ENCODE assay signal across 16 mouse cellular contexts in genomic region chr9:53066428-53066827, GRCm38 (mm10).
DNase-seq lines count a peak whose midpoint lies in the region; ATAC-seq and TF ChIP-seq lines count a peak whose summit lies in the region.
"Had no signal": no experiment of that assay in that cellular context is flagged by ENCODE, and none has a peak within 500 bp of the region (broad histone marks: within the 10 kb centered on the region; RNA-seq: fewer than 3 reads in every experiment).

No protein-coding gene starts in this region.

- H3K9me3 ChIP-seq in heart, embryonic 11.5 days (replicated peaks; ENCODE audit: control insufficient read depth, low read length): no peaks in the 10 kb centered on the region
- H3K9me3 ChIP-seq in lung, postnatal 0 days (ENCODE audit: low read length): no peaks in the 10 kb centered on the region
- 0 out of 2 replicates have a peak, but pooled peaks cover 4% of the 10 kb centered on the region for H3K9me3 ChIP-seq in limb, embryonic 13.5 days
- no peaks in the 10 kb centered on the region for H3K9me3 ChIP-seq in midbrain, embryonic 13.5 days
- H3K9me3 ChIP-seq: forebrain, embryonic 15.5 days; hindbrain, embryonic 15.5 days; liver, embryonic 12.5 days; stomach, embryonic 15.5 days had no signal

- no peak overlapping the region for H3K4me2 ChIP-seq in heart, embryonic 11.5 days
- H3K4me2 ChIP-seq in lung, postnatal 0 days (replicated peaks; ENCODE audit: low read depth, low read length): no peak overlapping the region
- no peak overlapping the region for H3K4me2 ChIP-seq in limb, embryonic 13.5 days (replicated peaks)
- no peak overlapping the region for H3K4me2 ChIP-seq in midbrain, embryonic 13.5 days (replicated peaks)
- H3K4me2 ChIP-seq: forebrain, embryonic 15.5 days; hindbrain, embryonic 15.5 days; liver, embryonic 12.5 days; midbrain, embryonic 11.5 days; stomach, embryonic 15.5 days had no signal

- H3K27me3 ChIP-seq in heart, adult 2 months (ENCODE audit: control insufficient read depth, insufficient read depth, low read length): no peaks in the 10 kb centered on the region
- no peaks in the 10 kb centered on the region for H3K27me3 ChIP-seq in heart, embryonic 11.5 days (ENCODE audit: control insufficient read depth, insufficient read depth, low read length)
- no peaks in the 10 kb centered on the region for H3K27me3 ChIP-seq in lung, postnatal 0 days (replicated peaks; ENCODE audit: insufficient read depth, low read length)
- no peaks in the 10 kb centered on the region for H3K27me3 ChIP-seq in limb, embryonic 13.5 days
- no peaks in the 10 kb centered on the region; the same call in 1 of the 2 replicates for H3K27me3 ChIP-seq in midbrain, embryonic 13.5 days
- H3K27me3 ChIP-seq: forebrain, embryonic 15.5 days; hindbrain, embryonic 15.5 days; liver, embryonic 12.5 days; stomach, embryonic 15.5 days had no signal

- no peaks in the 10 kb centered on the region for H3K79me2 ChIP-seq in heart, adult 2 months (replicated peaks; ENCODE audit: control insufficient read depth, insufficient read depth, low read length)

- peaks cover 10% of the 10 kb centered on the region for H3K36me3 ChIP-seq in heart, adult 2 months (ENCODE audit: control insufficient read depth, insufficient read depth, low read length)
- no peaks in the 10 kb centered on the region for H3K36me3 ChIP-seq in heart, embryonic 11.5 days (ENCODE audit: control insufficient read depth, insufficient read depth, low read length)
- no peaks in the 10 kb centered on the region for H3K36me3 ChIP-seq in lung, postnatal 0 days (ENCODE audit: insufficient read depth, low read length)
- no peaks in the 10 kb centered on the region for H3K36me3 ChIP-seq in limb, embryonic 13.5 days
- H3K36me3 ChIP-seq in midbrain, embryonic 13.5 days: no peaks in the 10 kb centered on the region
- H3K36me3 ChIP-seq: forebrain, embryonic 15.5 days; hindbrain, embryonic 15.5 days; liver, embryonic 12.5 days; stomach, embryonic 15.5 days had no signal

- DNase-seq in heart, adult 2 months: peak in 1 of 2 experiments; percentile 35
- DNase-seq in lung, postnatal 0 days (ENCODE audit: low spot score): peak; percentile 6
- no peak for DNase-seq in lung, postnatal 10 days
- DNase-seq in right cerebral cortex, postnatal 36 days (ENCODE audit: low spot score in 2 of 2): no peak
- DNase-seq: cerebellum, adult 11-12 months; kidney, postnatal 10 days; lung, postnatal 14 days; right cerebral cortex, postnatal 25 days had no signal

- peaks cover 6% of the 10 kb centered on the region for H3K4me1 ChIP-seq in heart, adult 2 months (ENCODE audit: control insufficient read depth, insufficient read depth, low read length)
- no peaks in the 10 kb centered on the region for H3K4me1 ChIP-seq in heart, embryonic 11.5 days (ENCODE audit: control insufficient read depth, insufficient read depth, low read length)
- no peaks in the 10 kb centered on the region for H3K4me1 ChIP-seq in lung, postnatal 0 days (ENCODE audit: insufficient read depth, low read depth, low read length)
- H3K4me1 ChIP-seq in limb, embryonic 13.5 days: peaks cover 18% of the 10 kb centered on the region; the same call in 1 of the 2 replicates
- no peaks in the 10 kb centered on the region for H3K4me1 ChIP-seq in midbrain, embryonic 13.5 days (replicated peaks)
- H3K4me1 ChIP-seq: forebrain, embryonic 15.5 days; liver, embryonic 12.5 days; stomach, embryonic 15.5 days had no signal

- TF ChIP-seq CTCF in heart, adult 2 months (IDR thresholded peaks at IDR 0.05): no peak
- TF ChIP-seq CTCF in lung, postnatal 0 days (IDR thresholded peaks at IDR 0.05): no peak

- TF ChIP-seq EP300 in heart, adult 2 months (IDR thresholded peaks at IDR 0.05; ENCODE audit: insufficient read depth, low read depth, low read length): no peak
- no peak for TF ChIP-seq EP300 in lung, postnatal 0 days (IDR thresholded peaks at IDR 0.05)

- no peak overlapping the region for H3K9ac ChIP-seq in heart, adult 2 months (ENCODE audit: low read depth, low read length)
- H3K9ac ChIP-seq in heart, embryonic 11.5 days (ENCODE audit: low read depth, low read length): no peak overlapping the region
- H3K9ac ChIP-seq in lung, postnatal 0 days (replicated peaks; ENCODE audit: low read depth): no peak overlapping the region
- no peak overlapping the region for H3K9ac ChIP-seq in limb, embryonic 13.5 days
- no peak overlapping the region for H3K9ac ChIP-seq in midbrain, embryonic 13.5 days (replicated peaks)
- H3K9ac ChIP-seq: forebrain, embryonic 15.5 days; hindbrain, embryonic 15.5 days; liver, embryonic 12.5 days; stomach, embryonic 15.5 days had no signal

- no peak for ATAC-seq in heart, embryonic 11.5 days (replicated peaks; ENCODE audit: insufficient number of reproducible peaks, low FRiP score, low TSS enrichment)
- ATAC-seq in lung, postnatal 0 days: no peak
- ATAC-seq in limb, embryonic 13.5 days (ENCODE audit: low FRiP score, low read depth): peak; percentile 66
- no peak for ATAC-seq in midbrain, embryonic 13.5 days
- ATAC-seq: forebrain, embryonic 15.5 days; liver, embryonic 12.5 days had no signal

- H3K4me3 ChIP-seq in heart, adult 2 months: no peak overlapping the region
- H3K4me3 ChIP-seq in heart, embryonic 11.5 days (ENCODE audit: low read depth, low read length): no peak overlapping the region
- H3K4me3 ChIP-seq in lung, postnatal 0 days (ENCODE audit: low read depth, low read length): no peak overlapping the region
- H3K4me3 ChIP-seq in limb, embryonic 13.5 days: no peak overlapping the region
- no peak overlapping the region for H3K4me3 ChIP-seq in midbrain, embryonic 13.5 days (replicated peaks)
- H3K4me3 ChIP-seq: forebrain, embryonic 15.5 days; hindbrain, embryonic 15.5 days; liver, embryonic 12.5 days; stomach, embryonic 15.5 days had no signal

- H3K27ac ChIP-seq in heart, adult 2 months: peak overlapping the region; percentile 82
- no peak overlapping the region for H3K27ac ChIP-seq in heart, embryonic 11.5 days (ENCODE audit: low read depth, low read length)
- H3K27ac ChIP-seq in lung, postnatal 0 days (ENCODE audit: low read length): no peak overlapping the region
- H3K27ac ChIP-seq in limb, embryonic 13.5 days: peak overlapping the region; percentile 67
- no peak overlapping the region for H3K27ac ChIP-seq in midbrain, embryonic 13.5 days
- H3K27ac ChIP-seq: forebrain, embryonic 15.5 days; hindbrain, embryonic 15.5 days; liver, embryonic 12.5 days; stomach, embryonic 15.5 days had no signal

- WGBS in heart, adult 2 months: 32% methylated on average over 4 of the region's 4 CpGs
- WGBS in heart, embryonic 11.5 days (ENCODE audit: insufficient replicate concordance): 62% methylated on average over 4 of the region's 4 CpGs
- 13% methylated on average over 4 of the region's 4 CpGs for WGBS in lung, postnatal 0 days
- 28% methylated on average over 4 of the region's 4 CpGs for WGBS in limb, embryonic 13.5 days
- 76% methylated on average over 4 of the region's 4 CpGs for WGBS in midbrain, embryonic 13.5 days

- intact Hi-C loops in heart, adult 2 months (cut with DNase I): loop anchor here (5.0 kb wide), 1 partner anchor 229 kb away; no protein-coding TSS in a partner anchor

- TF ChIP-seq POLR2A in heart, adult 2 months (IDR thresholded peaks at IDR 0.05; ENCODE audit: insufficient read depth, low read depth, low read length): no peak

Comparison
In these comparisons a context has a peak if more than half of its experiments do, and no peak if none do; other contexts are left out.
1. H3K27ac ChIP-seq: peak in heart, adult 2 months (single experiment) and limb, embryonic 13.5 days (single experiment); none in heart, embryonic 11.5 days (single experiment), lung, postnatal 0 days (single experiment) and midbrain, embryonic 13.5 days (single experiment).